Mouse (Mus musculus): Measurements from ENCODE around the gene Zfp423. TPM values are rescaled to one million over a fixed set of nuclear protein-coding genes. Genes with fewer than 3 reads are reported as not detected.

Gene Zfp423
- polyA plus RNA-seq, 1 experiment from 2014 or later: 27.9 TPM

DNA sequence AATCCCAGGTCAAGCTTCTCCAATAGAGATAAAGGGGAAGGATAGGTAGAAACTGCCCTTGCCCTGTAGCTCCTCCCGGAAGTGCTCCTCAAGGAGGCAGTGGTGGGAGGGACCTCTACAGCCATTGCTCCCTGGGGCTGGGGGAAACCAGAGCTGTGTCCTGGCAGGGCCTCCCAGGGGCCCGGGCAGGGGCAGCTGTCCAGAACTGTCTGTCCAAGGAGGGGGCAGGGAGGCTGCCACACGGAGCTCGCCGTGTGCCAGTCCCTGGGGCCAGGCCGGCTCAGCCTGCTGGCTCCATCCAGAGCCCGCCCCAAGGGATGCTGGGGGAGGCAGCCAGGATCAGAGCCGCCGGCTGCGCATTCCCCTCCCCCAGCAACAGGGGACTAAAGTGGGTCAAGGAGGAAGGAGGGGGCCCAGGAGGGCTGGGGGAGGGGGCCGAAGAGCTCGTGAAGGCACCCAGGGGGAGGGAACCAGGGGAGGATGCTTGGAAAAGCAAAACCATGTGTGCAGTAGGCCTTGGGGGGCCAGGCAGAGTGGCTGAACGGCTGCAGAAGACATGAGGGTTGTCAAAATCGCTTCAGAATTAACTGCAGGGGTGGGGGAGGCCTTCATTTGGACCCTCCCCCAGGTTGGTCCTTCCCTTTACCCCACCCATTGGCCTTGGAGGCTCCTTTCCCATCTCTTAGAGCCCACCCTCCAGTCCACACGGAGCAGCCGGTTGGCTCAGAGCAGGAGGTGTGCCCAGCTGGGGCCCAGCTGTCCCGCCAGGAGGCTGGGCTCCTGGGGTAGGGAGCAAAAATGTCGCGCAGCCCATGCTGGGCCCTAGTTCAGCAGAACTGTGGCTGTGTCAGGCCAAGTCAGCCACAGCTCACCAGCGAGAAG is 20.8 kb downstream of the Zfp423 start:
- Histone ChIP-seq H3K9ac (ENCODE audit: low read length) (peak overlapping the region; percentile 54), H3K27ac (ENCODE audit: low read depth, low read length) (peak overlapping the region; percentile 39; the same call in 1 of the 2 replicates), H3K4me1 (ENCODE audit: control insufficient read depth, insufficient read depth, low read length) (peaks cover 31% of the 10 kb centered on the region), H3K9me3 (replicated peaks; ENCODE audit: control insufficient read depth, low read length) (no peaks in the 10 kb centered on the region), H3K36me3 (ENCODE audit: control insufficient read depth, insufficient read depth, low read length) (no peaks in the 10 kb centered on the region), H3K4me2 (ENCODE audit: low read length) (peak overlapping the region; percentile 45), H3K27me3 (replicated peaks; ENCODE audit: control insufficient read depth, insufficient read depth, low read length) (no peaks in the 10 kb centered on the region), H3K4me3 (ENCODE audit: low read depth, low read length) (peak overlapping the region; percentile 4; the same call in 1 of the 2 replicates)
- ATAC-seq: peak; percentile 74
- peak; percentile 71 for DNase-seq (ENCODE audit: low spot score)
- WGBS: 3% methylated on average over 20 of the region's 20 CpGs

DNA sequence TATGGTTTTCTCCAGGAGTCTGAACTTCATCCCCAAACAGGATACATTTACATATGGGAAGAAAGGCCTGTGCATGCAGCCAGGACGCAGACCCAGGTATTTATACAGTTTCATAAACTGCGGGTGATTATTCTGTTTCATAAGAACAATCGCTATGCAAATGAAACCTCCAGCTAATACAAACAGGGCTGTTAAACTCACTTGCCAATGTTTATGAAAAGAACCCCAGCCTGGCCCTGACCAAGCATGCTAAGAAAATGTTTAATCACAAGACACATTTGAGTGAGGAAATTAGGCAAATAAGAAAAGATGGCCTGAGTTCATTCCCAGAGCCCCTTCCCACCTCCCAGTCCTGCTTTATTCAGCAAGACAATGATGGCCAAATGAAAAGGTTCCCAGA is 22.2 kb downstream of the Zfp423 start:
- 17% methylated on average over 3 of the region's 3 CpGs for WGBS
- Histone ChIP-seq H3K4me2 (ENCODE audit: low read length) (no peak overlapping the region), H3K9ac (ENCODE audit: low read length) (no peak overlapping the region), H3K27me3 (replicated peaks; ENCODE audit: control insufficient read depth, insufficient read depth, low read length) (no peaks in the 10 kb centered on the region), H3K36me3 (ENCODE audit: control insufficient read depth, insufficient read depth, low read length) (no peaks in the 10 kb centered on the region), H3K4me1 (ENCODE audit: control insufficient read depth, insufficient read depth, low read length) (peaks cover 30% of the 10 kb centered on the region), H3K9me3 (replicated peaks; ENCODE audit: control insufficient read depth, low read length) (no peaks in the 10 kb centered on the region), H3K27ac (ENCODE audit: low read depth, low read length) (no peak overlapping the region), H3K4me3 (ENCODE audit: low read depth, low read length) (no peak overlapping the region)
- ATAC-seq (peak; percentile 15), DNase-seq (ENCODE audit: low spot score) (peak; percentile 78)

DNA sequence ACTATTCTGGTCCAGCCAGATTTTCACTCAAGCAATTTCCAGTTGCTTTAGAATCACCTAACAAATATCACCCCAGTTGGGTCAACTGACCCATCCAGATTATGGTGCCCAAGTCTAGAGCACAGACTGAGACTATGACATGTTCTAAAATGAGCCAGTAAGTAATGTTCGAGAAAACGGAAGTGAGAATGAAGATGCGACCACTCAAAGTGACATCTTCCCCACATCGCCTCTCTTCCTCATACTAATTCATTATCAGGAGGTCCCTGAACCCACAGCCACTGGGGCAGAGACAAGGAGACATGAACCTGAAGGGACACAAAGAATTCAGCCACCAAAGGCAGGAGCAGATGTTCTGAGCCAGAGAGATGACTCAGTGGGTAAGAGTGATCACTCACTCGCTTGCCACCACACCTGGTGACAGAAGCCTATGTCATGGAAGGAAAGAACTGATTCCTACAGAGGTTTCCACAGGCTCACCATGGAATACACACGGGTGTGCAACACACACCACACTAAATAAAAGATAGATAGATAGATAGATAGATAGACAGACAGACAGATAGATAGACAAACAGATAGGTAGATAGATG is 24.2 kb downstream of the Zfp423 start:
- Histone ChIP-seq H3K9me3 (replicated peaks; ENCODE audit: control insufficient read depth, low read length) (no peaks in the 10 kb centered on the region), H3K4me2 (ENCODE audit: low read length) (no peak overlapping the region), H3K9ac (ENCODE audit: low read length) (no peak overlapping the region), H3K4me3 (ENCODE audit: low read depth, low read length) (no peak overlapping the region), H3K36me3 (ENCODE audit: control insufficient read depth, insufficient read depth, low read length) (no peaks in the 10 kb centered on the region), H3K27ac (ENCODE audit: low read depth, low read length) (no peak overlapping the region), H3K4me1 (ENCODE audit: control insufficient read depth, insufficient read depth, low read length) (peaks cover 32% of the 10 kb centered on the region), H3K27me3 (replicated peaks; ENCODE audit: control insufficient read depth, insufficient read depth, low read length) (no peaks in the 10 kb centered on the region)
- WGBS: 94% methylated on average over 6 of the region's 6 CpGs
- ATAC-seq (no peak), DNase-seq (ENCODE audit: low spot score) (no peak)

DNA sequence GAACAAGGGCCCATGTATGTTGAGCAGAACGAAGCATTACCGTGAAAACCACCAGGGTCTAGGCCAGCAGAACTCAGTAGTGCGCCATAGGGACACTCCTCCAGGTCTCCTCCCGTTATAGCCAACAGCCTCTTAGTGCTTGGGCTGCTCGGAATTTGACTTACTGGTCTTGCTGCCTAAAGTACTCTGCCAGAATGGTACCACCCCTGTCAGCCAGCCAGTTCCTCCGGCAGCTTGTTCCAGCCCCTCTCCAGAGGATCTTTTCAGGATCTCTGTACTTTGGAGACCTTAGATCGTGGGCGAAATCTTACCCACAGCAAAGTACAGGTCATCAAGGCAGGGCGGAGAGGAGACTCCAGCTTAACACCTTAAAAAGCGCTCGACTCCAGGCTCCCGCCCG is 25.2 kb downstream of the Zfp423 start:
- no peak overlapping the region for H3K4me2 ChIP-seq (ENCODE audit: low read length)
- H3K4me1 ChIP-seq (ENCODE audit: control insufficient read depth, insufficient read depth, low read length): peaks cover 26% of the 10 kb centered on the region
- DNase-seq (ENCODE audit: low spot score) (no peak), ATAC-seq (no peak)
- no peak overlapping the region for H3K27ac ChIP-seq (ENCODE audit: low read depth, low read length)
- no peaks in the 10 kb centered on the region for H3K36me3 ChIP-seq (ENCODE audit: control insufficient read depth, insufficient read depth, low read length)
- no peak overlapping the region; the same call in 1 of the 2 replicates for H3K9ac ChIP-seq (ENCODE audit: low read length)
- no peaks in the 10 kb centered on the region for H3K9me3 ChIP-seq (replicated peaks; ENCODE audit: control insufficient read depth, low read length)
- WGBS: 63% methylated on average over 13 of the region's 13 CpGs
- no peak overlapping the region for H3K4me3 ChIP-seq (ENCODE audit: low read depth, low read length)
- H3K27me3 ChIP-seq (replicated peaks; ENCODE audit: control insufficient read depth, insufficient read depth, low read length): no peaks in the 10 kb centered on the region

DNA sequence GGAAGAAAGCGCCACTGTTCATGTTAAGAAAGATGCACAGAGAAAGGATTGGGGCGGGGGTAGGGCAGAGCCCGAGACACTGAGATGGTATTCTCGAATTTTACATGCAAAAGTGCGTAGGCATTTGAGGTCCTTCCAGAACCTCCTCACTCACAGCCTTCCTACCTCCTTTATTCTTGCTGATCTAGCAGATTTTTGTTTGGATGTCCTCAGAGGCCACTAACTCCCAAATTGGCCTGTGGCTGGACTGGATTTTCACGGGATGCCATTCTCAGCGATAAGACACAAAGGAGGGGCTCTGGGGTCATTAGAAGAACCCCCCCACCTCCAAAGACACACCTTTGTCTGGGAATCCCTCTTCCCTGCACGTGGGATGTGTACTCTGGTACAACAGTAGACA is 25.6 kb downstream of the Zfp423 start:
- no peak overlapping the region for H3K27ac ChIP-seq (ENCODE audit: low read depth, low read length)
- no peaks in the 10 kb centered on the region for H3K27me3 ChIP-seq (replicated peaks; ENCODE audit: control insufficient read depth, insufficient read depth, low read length)
- DNase-seq (ENCODE audit: low spot score) (no peak), ATAC-seq (no peak)
- WGBS: 59% methylated on average over 8 of the region's 8 CpGs
- H3K9ac ChIP-seq (ENCODE audit: low read length): no peak overlapping the region; the same call in 1 of the 2 replicates
- H3K4me2 ChIP-seq (ENCODE audit: low read length): no peak overlapping the region
- no peak overlapping the region for H3K4me3 ChIP-seq (ENCODE audit: low read depth, low read length)
- H3K4me1 ChIP-seq (ENCODE audit: control insufficient read depth, insufficient read depth, low read length): peaks cover 22% of the 10 kb centered on the region
- H3K36me3 ChIP-seq (ENCODE audit: control insufficient read depth, insufficient read depth, low read length): no peaks in the 10 kb centered on the region
- no peaks in the 10 kb centered on the region for H3K9me3 ChIP-seq (replicated peaks; ENCODE audit: control insufficient read depth, low read length)

GRCm38 (mm10) chr8:87928857-87929256 is 30.5 kb downstream of the Zfp423 start:
- no peak for DNase-seq (ENCODE audit: low spot score)
- no peaks in the 10 kb centered on the region for H3K36me3 ChIP-seq (ENCODE audit: control insufficient read depth, insufficient read depth, low read length)
- H3K4me2 ChIP-seq (ENCODE audit: low read length): no peak overlapping the region
- WGBS: 45% methylated on average over 2 of the region's 2 CpGs
- no peak overlapping the region for H3K4me3 ChIP-seq (ENCODE audit: low read depth, low read length)
- no peak for ATAC-seq
- no peaks in the 10 kb centered on the region for H3K27me3 ChIP-seq (replicated peaks; ENCODE audit: control insufficient read depth, insufficient read depth, low read length)
- no peak overlapping the region for H3K27ac ChIP-seq (ENCODE audit: low read depth, low read length)
- H3K4me1 ChIP-seq (ENCODE audit: control insufficient read depth, insufficient read depth, low read length): peaks cover 18% of the 10 kb centered on the region
- no peaks in the 10 kb centered on the region for H3K9me3 ChIP-seq (replicated peaks; ENCODE audit: control insufficient read depth, low read length)
- no peak overlapping the region for H3K9ac ChIP-seq (ENCODE audit: low read length)

DNA sequence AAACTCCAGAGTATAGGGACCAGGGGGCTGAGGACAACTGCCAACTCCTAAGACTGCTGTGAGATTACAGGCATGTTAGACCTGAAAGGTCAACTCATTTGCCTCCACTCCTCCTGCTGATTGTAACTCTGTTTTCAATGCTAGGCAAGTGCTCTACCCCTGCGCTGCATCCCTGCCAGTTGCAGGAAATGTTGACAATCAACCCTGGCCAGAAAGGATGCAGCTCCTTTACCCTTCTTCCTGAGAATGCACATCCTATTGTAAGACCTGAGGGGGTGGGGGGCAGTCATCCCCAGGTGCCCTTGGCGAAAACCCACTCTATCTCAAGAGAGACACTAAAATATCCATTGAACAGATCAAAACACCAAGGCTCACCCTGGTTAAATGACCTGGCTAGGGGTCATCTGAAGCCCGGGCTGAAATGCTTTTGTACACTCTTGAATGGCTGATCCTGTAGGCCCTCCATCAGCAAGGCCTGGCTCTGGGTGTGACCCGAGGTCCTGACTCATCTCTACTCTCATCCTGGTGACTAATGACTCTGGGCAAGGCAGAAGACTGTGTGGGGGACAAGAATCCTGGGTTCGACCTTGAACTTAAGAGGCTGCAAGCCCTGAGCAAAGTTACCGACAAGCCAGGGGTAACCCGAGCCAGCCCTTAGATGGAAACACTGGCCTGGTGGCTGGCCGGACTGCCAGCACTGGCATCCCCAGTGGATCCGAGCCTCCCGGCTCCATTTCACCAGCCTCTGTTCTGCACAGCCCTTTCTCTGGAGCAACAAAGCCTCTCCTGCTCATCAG is 32.2 kb downstream of the Zfp423 start:
- DNase-seq (ENCODE audit: low spot score): no peak
- Histone ChIP-seq H3K9ac (ENCODE audit: low read length) (no peak overlapping the region), H3K4me3 (ENCODE audit: low read depth, low read length) (no peak overlapping the region), H3K4me1 (ENCODE audit: control insufficient read depth, insufficient read depth, low read length) (peaks cover 16% of the 10 kb centered on the region; the same call in 1 of the 2 replicates), H3K4me2 (ENCODE audit: low read length) (no peak overlapping the region), H3K9me3 (replicated peaks; ENCODE audit: control insufficient read depth, low read length) (no peaks in the 10 kb centered on the region), H3K27me3 (replicated peaks; ENCODE audit: control insufficient read depth, insufficient read depth, low read length) (no peaks in the 10 kb centered on the region), H3K27ac (ENCODE audit: low read depth, low read length) (no peak overlapping the region), H3K36me3 (ENCODE audit: control insufficient read depth, insufficient read depth, low read length) (no peaks in the 10 kb centered on the region)
- no peak for ATAC-seq
- 49% methylated on average over 10 of the region's 10 CpGs for WGBS

DNA sequence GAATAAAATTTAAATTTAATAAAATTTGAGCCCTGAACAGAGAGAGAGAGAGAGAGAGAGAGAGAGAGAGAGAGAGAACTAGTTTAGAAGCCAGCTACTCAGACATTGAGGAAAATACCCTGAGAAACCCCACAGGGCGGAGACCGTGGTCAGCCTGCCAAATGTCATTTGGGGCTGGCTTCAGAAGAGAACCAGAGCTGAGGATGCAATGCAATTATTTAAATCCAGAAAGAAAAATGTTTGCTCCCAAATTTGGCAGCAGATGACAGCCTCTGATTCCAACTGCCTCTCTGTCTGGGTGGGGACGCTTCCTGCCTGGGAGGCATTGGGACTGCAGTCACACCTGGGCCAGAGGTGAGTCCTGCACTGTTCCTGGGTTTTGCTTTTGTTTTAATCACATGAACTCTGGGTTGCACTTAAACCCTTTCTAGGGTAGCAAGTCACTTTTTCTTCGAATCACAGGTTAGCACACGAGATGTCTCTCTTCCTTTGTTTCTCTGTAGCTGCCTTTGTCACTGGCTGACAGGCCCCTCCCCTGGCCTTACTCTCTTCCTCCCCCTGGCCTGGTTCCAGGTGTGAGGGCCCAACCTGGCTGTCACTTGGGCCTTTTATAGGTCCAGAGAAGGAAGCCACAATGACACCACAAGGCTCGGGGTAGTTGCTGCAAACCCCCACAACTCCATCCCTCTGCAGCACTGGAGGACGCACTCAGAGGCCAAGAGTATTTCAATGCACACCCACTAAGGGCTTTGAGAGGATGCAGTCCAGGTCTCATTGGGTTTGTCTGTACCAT is 33.1 kb downstream of the Zfp423 start:
- no peak overlapping the region for H3K27ac ChIP-seq (ENCODE audit: low read depth, low read length)
- DNase-seq (ENCODE audit: low spot score) (no peak), ATAC-seq (no peak)
- H3K9ac ChIP-seq (ENCODE audit: low read length): 0 out of 2 replicates have a peak overlapping the region, but pooled peaks have one; percentile 14
- peaks cover 13% of the 10 kb centered on the region; the same call in 1 of the 2 replicates for H3K4me1 ChIP-seq (ENCODE audit: control insufficient read depth, insufficient read depth, low read length)
- WGBS: 67% methylated on average over 7 of the region's 7 CpGs
- no peak overlapping the region for H3K4me3 ChIP-seq (ENCODE audit: low read depth, low read length)
- no peaks in the 10 kb centered on the region for H3K27me3 ChIP-seq (replicated peaks; ENCODE audit: control insufficient read depth, insufficient read depth, low read length)
- H3K4me2 ChIP-seq (ENCODE audit: low read length): no peak overlapping the region
- no peaks in the 10 kb centered on the region for H3K36me3 ChIP-seq (ENCODE audit: control insufficient read depth, insufficient read depth, low read length)
- no peaks in the 10 kb centered on the region for H3K9me3 ChIP-seq (replicated peaks; ENCODE audit: control insufficient read depth, low read length)
